Mouse (Mus musculus) cerebellum, postnatal 4 days (tissue): ENCODE data around the gene Olfr1130.
"Not testable (repeated sequence)": the region's sequence is repeated elsewhere in the genome, so short reads cannot be mapped to it uniquely, and the experiment has no call there.

ENCODE experiments used
- DNase-seq, 2 experiments: peaks; one replicate each; pipeline ENCODE4 v3.0.0; 2022; ENCODE audit warnings: low spot score in 2 of 2, mixed read lengths in 1 of 2

Olfr1130 gene

DNA sequence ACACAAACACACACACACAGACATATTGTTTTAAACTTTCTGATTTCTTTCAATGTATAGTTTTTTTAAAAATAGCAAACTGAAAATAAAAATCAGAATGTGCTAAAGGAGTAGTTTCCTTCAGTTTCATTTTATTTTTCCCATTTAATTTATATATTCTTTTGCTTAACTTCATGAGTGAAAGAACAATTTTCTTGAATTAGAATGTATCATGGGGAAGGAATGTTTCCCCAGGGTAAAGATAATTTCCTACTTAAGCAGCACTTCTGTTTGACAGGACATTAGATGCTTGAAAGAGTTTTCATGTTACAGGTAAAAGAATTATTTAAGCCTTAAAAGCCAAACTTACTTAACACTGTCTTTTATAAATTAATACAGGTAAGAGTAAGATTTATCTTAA lies at the start of gene Olfr1130:
Gene Olfr1130, plus strand, starts transcription at position 301 of the 400 bp plus-strand sequence.
- not testable (repeated sequence) for DNase-seq

DNA sequence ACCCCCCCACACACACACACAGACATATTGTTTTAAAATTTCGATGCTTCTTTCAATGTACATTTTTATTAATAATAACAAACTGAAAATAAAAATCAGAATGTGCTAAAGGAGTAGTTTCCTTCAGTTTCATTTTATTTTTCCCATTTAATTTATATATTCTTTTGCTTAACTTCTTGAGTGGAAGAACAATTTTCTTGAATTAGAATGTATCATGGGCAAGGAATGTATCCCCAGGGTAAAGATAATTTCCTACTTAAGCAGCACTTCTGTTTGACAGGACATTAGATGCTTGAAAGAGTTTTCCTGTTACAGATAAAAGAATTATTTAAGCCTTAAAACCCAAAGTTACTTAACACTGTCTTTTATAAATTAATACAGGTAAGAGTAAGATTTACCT lies 32.4 kb upstream of the Olfr1130 start, which contains the start of gene Olfr1129:
Gene Olfr1129, plus strand, starts transcription at position 301 of the 400 bp plus-strand sequence.
- not testable (repeated sequence) for DNase-seq

DNA sequence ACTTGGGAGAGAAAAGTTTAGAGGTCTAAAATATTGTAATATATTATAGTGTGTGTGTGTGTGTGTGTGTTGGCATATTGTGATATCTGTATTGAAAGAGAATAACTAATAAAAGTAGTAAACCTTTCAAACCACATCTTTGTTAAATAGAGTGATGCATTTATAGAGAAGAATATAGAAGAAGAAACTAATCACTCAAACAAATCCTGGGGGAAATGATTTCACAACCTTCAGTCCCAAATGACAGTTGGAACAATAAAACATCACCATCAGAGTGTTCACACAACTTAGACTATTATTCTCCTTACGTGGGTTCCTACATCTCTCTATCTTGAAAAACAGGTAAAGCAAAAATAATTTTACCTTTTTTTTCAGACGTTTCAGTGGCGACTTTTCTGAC lies 20.8 kb downstream of the Olfr1130 start, which contains the start of gene Olfr1131:
Gene Olfr1131, plus strand, starts transcription at position 301 of the 400 bp plus-strand sequence.
- no peak for DNase-seq

DNA sequence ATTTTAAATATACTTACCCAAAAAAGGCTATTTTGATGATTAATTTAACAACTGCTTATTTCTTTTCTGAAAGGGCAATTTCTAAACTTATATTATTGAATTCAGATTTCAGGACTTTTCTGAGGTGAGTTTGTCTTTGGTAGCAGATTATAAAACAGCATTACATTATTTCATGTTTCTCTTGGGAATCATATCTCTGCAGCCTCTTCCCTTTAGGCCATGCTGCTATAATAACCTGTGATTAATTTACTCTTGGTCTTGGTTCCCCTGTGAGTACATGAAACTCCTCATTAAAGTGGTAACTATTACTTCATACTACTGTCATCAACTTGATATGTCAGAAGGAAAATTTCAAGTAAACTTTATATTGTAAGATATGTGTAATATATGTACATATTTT lies 31.4 kb downstream of the Olfr1130 start, which contains the start of gene Olfr1132:
Gene Olfr1132, minus strand, starts transcription at position 101 of the 400 bp plus-strand sequence.
- DNase-seq, result no peak

DNA sequence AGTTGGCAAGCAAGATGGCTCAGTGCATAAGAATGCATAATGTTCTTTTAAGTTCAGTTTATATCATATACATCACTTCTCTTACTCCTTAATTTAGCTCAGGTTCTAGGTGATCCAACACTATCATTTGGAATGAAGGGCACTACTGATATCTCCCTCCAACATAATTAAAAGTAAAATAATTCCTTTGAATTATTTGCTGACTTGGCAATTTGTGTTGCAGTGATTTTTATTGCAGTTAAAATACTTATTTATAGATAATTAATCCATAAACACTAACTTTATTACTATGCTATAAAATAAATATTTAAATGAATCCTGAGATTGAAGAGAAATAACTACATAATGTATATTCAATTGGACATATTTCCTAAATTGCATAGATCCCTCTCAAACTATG lies 36.4 kb downstream of the Olfr1130 start:
- DNase-seq, result no peak

DNA sequence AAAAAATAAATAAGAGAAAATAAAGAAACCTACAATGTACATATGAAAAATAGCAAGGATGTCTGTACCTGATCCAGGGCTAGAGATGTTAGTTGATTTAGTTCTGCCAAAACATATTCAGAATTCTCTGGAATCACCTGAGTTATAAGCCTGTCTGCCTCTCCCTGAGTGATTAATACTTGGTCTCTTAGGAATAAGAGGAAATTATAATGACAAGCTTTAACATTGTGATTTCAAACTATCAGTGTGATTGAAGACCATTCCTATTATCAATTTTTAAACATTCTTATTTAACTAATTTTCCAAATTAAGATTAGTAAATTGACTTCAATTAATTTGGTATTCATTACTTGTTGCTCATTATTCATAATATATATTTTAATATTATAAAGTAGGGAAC lies 41.3 kb downstream of the Olfr1130 start, which contains the start of gene Olfr1133:
Gene Olfr1133, minus strand, starts transcription at position 101 of the 400 bp plus-strand sequence.
- DNase-seq, result no peak

DNA sequence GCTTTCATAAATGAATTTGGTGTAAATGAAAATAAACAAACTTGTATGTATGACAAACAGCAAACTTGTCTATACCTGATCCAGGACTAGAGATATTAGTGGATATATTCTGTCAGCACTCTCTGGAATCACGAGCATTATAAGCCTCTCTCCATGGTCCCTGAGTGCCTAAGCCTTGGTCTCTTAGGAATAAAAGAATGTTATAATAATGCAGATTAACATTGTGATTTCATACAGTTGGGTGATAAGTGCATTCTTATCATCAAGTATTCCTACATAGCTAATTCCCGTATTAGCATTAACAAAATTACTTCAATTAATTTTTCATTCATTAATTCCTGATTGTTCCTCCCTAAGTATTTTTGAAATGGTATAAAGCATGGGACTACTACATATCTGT lies 52.3 kb downstream of the Olfr1130 start, which contains the start of gene Olfr1134:
Gene Olfr1134, minus strand, starts transcription at position 101 of the 400 bp plus-strand sequence.
- DNase-seq, result no peak
